Mouse (Mus musculus): ENCODE measurements around the gene Gnb1l. TPM values are rescaled to one million over a fixed set of nuclear protein-coding genes. Genes with fewer than 3 reads are reported as not detected.
A peak's percentile ranks its signal among the peaks of the same experiment; 100 is the strongest.

Gnb1l gene
- polyA plus RNA-seq, 1 experiment from 2014 or later, result 19.4 TPM

DNA sequence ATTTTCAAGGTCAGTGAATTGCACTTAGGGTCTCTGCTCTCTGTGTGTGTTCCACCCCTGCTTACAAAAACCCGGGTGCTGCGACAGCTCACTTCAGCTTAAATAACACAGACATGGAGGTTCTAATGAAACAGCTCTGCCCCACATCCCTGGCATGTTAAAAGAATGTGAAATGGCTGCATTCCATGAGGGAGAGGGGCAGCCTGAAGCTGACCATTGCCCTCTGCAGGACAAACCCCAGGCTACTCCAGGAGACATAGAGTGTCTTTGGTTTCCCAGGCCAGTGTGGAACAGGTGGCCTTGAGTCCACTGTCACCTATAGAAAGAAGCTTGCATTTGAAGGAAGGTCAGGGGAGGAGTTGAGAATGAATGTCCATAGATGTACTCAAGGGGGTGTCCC is 81.9 kb downstream of the Gnb1l start:
- WGBS, result 18% methylated on average over 2 of the region's 2 CpGs
- Histone ChIP-seq H3K36me3 (no peaks in the 10 kb centered on the region), H3K9ac (replicated peaks) (no peak overlapping the region), H3K4me1 (replicated peaks) (peaks cover 26% of the 10 kb centered on the region), H3K27me3 (peaks cover 87% of the 10 kb centered on the region), H3K4me3 (replicated peaks) (no peak overlapping the region), H3K4me2 (no peak overlapping the region), H3K9me3 (no peaks in the 10 kb centered on the region), H3K27ac (no peak overlapping the region)
- ATAC-seq (ENCODE audit: insufficient number of reproducible peaks, insufficient read depth, low FRiP score, low TSS enrichment, low read depth), result no peak

DNA sequence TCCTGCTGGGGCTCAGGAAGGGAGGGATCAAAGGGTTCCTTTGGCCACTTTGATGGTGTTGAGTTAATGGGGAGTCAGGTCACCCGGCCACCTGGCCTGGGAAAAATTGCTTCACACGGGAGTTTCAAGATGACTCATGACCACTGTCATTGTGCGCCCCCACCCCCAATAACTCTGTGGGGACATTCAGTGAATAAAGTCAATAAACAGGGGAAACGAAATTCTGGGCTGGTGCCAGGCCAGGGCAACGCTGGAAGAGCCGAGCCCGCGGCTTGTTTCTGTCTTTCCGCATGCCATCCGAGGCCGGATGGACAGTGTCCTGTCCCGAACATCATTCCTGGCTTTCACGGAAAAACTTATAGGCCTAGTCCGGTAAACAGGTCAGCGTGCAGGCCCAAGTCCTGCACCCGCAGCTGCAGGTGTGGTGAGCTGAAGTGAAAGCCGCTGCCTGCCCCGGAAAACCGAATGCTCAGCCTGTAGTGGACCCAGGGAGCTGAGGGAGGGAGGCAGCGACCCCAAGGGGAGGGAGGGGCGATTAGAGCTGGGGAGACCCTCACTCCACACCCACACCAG is 82.6 kb downstream of the Gnb1l start:
- H3K4me3 ChIP-seq (replicated peaks), result peak overlapping the region; percentile 39
- H3K4me1 ChIP-seq (replicated peaks), result peaks cover 33% of the 10 kb centered on the region
- WGBS, result 4% methylated on average over 21 of the region's 21 CpGs
- H3K9me3 ChIP-seq, result no peaks in the 10 kb centered on the region
- peak overlapping the region; percentile 62 for H3K4me2 ChIP-seq
- no peak for ATAC-seq (ENCODE audit: insufficient number of reproducible peaks, insufficient read depth, low FRiP score, low TSS enrichment, low read depth)
- H3K27ac ChIP-seq, result no peak overlapping the region
- H3K36me3 ChIP-seq, result no peaks in the 10 kb centered on the region
- H3K27me3 ChIP-seq, result peaks cover 92% of the 10 kb centered on the region
- peak overlapping the region; percentile 48; the same call in 1 of the 2 replicates for H3K9ac ChIP-seq (replicated peaks)

DNA sequence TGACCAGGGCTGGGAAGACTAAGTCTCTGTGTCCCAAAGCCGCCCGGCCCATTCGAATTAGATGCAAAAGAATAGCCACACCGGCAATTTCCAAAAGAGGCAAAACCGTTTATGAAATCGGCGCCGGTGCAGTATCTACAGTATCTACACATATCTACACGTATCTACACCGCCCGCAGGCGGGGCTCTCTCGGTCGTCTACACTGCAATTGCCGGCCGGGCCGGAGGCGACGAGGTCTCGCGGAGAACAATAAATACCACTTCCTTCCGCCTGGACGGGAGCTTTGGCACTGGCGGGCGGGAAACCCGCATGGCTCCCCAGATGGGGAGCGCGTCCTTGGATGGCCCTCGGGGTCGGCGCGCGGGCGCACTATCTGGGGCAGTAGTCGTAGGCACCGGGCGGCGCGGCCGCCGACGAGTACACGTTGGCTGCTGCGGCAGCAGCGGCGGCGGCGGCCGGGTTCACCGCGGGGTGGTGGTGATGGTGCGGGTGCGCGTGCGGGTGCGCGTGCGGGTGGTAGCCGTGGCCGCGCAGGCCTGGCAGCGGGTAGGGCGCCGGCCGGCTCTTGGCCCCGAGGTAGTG is 83.2 kb downstream of the Gnb1l start:
- H3K27ac ChIP-seq, result no peak overlapping the region
- H3K36me3 ChIP-seq, result no peaks in the 10 kb centered on the region
- H3K9me3 ChIP-seq, result no peaks in the 10 kb centered on the region
- peaks cover 39% of the 10 kb centered on the region for H3K4me1 ChIP-seq (replicated peaks)
- peak overlapping the region; percentile 62 for H3K4me2 ChIP-seq
- H3K9ac ChIP-seq (replicated peaks), result peak overlapping the region; percentile 48; the same call in 1 of the 2 replicates
- peak overlapping the region; percentile 39 for H3K4me3 ChIP-seq (replicated peaks)
- peaks cover 95% of the 10 kb centered on the region for H3K27me3 ChIP-seq
- 1% methylated on average over 66 of the region's 66 CpGs for WGBS
- ATAC-seq (ENCODE audit: insufficient number of reproducible peaks, insufficient read depth, low FRiP score, low TSS enrichment, low read depth), result no peak

DNA sequence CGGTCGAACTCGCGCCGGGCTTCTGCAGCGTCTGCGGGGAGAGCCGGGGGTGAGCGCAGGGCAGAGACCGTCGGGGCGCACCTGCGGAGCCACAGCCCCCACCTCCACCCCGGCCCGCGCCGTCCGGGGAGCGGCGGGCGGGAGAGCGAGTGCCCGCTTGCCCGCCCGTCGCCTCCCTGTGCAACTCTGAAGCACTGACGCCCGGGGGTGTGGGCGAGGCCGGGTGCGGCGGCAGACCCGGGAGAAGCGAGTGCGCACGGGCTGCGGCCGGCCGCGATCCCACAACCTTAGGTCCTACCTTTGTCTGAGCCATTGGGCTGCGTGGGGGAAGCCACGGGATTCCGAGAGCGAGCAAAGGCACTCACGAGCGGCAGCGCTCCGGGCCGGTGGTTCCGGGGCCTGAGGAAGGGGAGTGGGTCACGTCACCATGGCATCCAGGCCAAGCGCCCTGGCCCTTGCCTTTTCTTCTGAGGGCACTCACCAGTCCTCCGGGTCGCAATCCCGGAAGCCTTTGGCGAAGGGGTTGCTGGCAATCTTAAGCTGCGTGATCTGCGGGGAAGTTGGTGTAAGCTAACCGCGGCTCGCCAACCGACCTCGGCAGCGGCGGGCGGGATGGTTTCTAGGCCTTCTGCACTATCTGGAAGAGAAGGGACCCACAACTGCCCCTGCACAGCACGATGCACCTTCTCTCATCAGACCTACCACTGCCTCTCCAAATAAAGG is 84.1 kb downstream of the Gnb1l start:
- no peak for ATAC-seq (ENCODE audit: insufficient number of reproducible peaks, insufficient read depth, low FRiP score, low TSS enrichment, low read depth)
- Histone ChIP-seq H3K4me1 (replicated peaks) (peaks cover 40% of the 10 kb centered on the region), H3K4me2 (peak overlapping the region; percentile 62), H3K27ac (no peak overlapping the region), H3K9ac (replicated peaks) (peak overlapping the region; percentile 48; the same call in 1 of the 2 replicates), H3K27me3 (peaks cover 95% of the 10 kb centered on the region), H3K4me3 (replicated peaks) (peak overlapping the region; percentile 39), H3K9me3 (no peaks in the 10 kb centered on the region), H3K36me3 (no peaks in the 10 kb centered on the region)
- WGBS, result 2% methylated on average over 66 of the region's 67 CpGs

DNA sequence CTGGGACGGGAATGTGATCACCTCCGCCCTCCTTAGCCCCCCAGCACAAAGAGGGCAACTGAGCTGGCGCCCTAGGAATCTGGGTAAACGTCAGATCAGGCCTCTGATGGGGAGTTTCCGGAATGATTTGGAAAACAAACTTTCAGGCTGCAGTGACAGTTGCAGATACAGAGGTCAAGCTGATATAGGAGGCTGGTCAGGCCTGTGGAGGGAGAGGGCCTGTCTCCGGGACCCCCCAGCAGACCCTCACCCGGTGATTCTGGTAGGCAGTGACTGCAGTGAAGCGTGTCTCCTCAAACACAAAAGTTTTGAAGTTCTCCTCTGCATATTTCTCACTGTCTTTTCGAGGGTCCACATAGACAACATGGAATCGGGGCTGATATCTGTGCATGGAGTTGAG is 84.7 kb downstream of the Gnb1l start:
- Histone ChIP-seq H3K4me2 (peak overlapping the region; percentile 62; the same call in 1 of the 2 replicates), H3K4me3 (replicated peaks) (peak overlapping the region; percentile 4; the same call in 1 of the 2 replicates), H3K9me3 (no peaks in the 10 kb centered on the region), H3K27ac (no peak overlapping the region), H3K4me1 (replicated peaks) (peaks cover 40% of the 10 kb centered on the region), H3K36me3 (no peaks in the 10 kb centered on the region), H3K27me3 (peaks cover 95% of the 10 kb centered on the region), H3K9ac (replicated peaks) (no peak overlapping the region)
- ATAC-seq (ENCODE audit: insufficient number of reproducible peaks, insufficient read depth, low FRiP score, low TSS enrichment, low read depth), result no peak
- WGBS, result 14% methylated on average over 10 of the region's 10 CpGs

DNA sequence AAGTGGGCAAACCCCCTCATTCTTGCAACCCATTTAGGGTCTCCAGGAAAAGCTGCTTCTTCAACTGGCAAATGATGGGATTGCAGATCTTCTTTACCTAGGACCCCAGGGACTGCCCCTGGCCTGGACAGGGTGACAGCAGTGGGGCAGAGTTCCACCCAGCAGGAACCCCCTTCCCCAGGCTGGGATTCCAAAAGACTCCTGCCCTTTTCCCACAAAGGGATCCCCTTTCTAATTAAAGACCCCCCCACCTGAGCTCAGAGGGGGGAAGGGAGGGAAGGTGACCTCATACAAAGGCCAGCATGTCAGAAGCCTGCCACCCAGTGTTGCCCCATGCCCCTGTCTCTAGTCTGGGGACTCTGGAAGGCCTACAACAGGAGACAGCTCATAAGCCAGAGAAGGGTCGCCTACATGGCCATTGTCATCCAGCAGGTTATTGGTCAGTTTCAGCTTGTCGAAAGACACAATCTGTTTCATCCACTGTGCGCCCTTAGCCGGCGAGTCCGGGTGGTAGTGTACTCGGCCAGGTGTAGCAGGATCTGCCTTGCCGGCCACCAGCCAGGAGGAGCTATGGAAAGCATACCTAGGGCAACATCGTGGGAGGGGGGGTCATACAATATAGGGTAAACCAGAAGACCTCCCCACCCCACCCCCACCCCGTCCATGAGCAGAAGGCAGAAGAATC is 85.3 kb downstream of the Gnb1l start:
- no peak for ATAC-seq (ENCODE audit: insufficient number of reproducible peaks, insufficient read depth, low FRiP score, low TSS enrichment, low read depth)
- H3K36me3 ChIP-seq, result no peaks in the 10 kb centered on the region
- WGBS, result 13% methylated on average over 10 of the region's 10 CpGs
- H3K27me3 ChIP-seq, result peaks cover 95% of the 10 kb centered on the region
- H3K4me2 ChIP-seq, result peak overlapping the region; percentile 75; the same call in 1 of the 2 replicates
- no peak overlapping the region for H3K27ac ChIP-seq
- H3K4me1 ChIP-seq (replicated peaks), result peaks cover 44% of the 10 kb centered on the region
- no peaks in the 10 kb centered on the region for H3K9me3 ChIP-seq
- H3K9ac ChIP-seq (replicated peaks), result no peak overlapping the region
- peak overlapping the region; percentile 51; the same call in 1 of the 2 replicates for H3K4me3 ChIP-seq (replicated peaks)

DNA sequence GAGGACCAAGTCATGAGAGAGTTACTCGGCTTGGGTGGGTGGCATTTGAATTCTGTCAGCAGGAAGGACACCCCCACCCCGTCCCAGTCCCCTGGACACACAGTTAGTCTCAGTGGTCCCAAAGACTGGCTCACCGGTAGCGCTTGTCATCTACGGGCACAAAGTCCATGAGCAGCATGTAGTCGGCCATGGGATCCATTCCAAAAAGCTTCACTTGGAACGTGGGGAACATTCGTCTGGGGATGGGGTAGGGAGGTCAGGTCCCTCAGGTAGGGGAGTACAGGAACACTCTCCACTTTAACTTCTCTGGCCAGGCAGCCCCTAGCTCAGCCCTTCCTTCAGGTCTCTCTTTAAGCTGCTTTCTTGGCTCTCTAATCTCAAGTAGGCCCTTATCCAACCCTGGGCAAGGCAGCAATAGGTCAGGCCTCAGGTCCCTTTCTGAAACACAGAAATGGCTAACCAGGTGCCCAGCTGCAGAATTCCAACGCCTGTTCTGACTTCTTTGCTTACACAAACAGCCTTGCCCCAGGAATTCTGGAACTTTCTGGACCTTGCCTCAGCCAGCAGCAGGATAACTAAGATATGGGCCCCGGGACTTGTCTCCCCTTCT is 86.5 kb downstream of the Gnb1l start:
- ATAC-seq (ENCODE audit: insufficient number of reproducible peaks, insufficient read depth, low FRiP score, low TSS enrichment, low read depth), result no peak
- H3K27ac ChIP-seq, result no peak overlapping the region
- no peaks in the 10 kb centered on the region for H3K36me3 ChIP-seq
- 16% methylated on average over 10 of the region's 10 CpGs for WGBS
- H3K9ac ChIP-seq (replicated peaks), result no peak overlapping the region
- H3K4me3 ChIP-seq (replicated peaks), result peak overlapping the region; percentile 51
- peak overlapping the region; percentile 75 for H3K4me2 ChIP-seq
- no peaks in the 10 kb centered on the region for H3K9me3 ChIP-seq
- H3K4me1 ChIP-seq (replicated peaks), result peaks cover 46% of the 10 kb centered on the region
- peaks cover 98% of the 10 kb centered on the region for H3K27me3 ChIP-seq

DNA sequence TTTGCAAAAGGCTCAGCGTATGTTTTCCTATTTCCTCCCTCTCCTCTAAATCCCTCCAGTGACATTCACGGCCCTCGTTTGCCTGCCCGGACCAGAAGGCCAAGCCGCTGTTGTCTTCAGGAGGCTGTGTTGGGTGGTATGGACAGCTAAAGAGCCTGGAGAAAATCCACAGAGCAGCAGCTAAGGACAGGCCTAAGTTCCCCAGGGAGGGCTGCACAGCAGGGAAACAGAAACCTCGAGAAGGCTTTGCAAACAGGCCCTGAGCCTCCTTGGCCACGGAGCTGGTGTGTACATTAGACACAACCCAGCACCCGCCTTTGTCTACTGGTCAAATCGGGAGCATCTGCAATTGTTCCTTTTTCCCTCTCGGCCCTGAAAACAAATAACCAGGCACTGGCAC is 87.2 kb downstream of the Gnb1l start:
- H3K4me2 ChIP-seq, result peak overlapping the region; percentile 75
- 4% methylated on average over 10 of the region's 10 CpGs for WGBS
- peak overlapping the region; percentile 66 for H3K9ac ChIP-seq (replicated peaks)
- ATAC-seq (ENCODE audit: insufficient number of reproducible peaks, insufficient read depth, low FRiP score, low TSS enrichment, low read depth), result no peak
- no peaks in the 10 kb centered on the region for H3K36me3 ChIP-seq
- peak overlapping the region; percentile 51 for H3K4me3 ChIP-seq (replicated peaks)
- peaks cover 98% of the 10 kb centered on the region for H3K27me3 ChIP-seq
- no peak overlapping the region for H3K27ac ChIP-seq
- peaks cover 53% of the 10 kb centered on the region for H3K4me1 ChIP-seq (replicated peaks)
- no peaks in the 10 kb centered on the region for H3K9me3 ChIP-seq

DNA sequence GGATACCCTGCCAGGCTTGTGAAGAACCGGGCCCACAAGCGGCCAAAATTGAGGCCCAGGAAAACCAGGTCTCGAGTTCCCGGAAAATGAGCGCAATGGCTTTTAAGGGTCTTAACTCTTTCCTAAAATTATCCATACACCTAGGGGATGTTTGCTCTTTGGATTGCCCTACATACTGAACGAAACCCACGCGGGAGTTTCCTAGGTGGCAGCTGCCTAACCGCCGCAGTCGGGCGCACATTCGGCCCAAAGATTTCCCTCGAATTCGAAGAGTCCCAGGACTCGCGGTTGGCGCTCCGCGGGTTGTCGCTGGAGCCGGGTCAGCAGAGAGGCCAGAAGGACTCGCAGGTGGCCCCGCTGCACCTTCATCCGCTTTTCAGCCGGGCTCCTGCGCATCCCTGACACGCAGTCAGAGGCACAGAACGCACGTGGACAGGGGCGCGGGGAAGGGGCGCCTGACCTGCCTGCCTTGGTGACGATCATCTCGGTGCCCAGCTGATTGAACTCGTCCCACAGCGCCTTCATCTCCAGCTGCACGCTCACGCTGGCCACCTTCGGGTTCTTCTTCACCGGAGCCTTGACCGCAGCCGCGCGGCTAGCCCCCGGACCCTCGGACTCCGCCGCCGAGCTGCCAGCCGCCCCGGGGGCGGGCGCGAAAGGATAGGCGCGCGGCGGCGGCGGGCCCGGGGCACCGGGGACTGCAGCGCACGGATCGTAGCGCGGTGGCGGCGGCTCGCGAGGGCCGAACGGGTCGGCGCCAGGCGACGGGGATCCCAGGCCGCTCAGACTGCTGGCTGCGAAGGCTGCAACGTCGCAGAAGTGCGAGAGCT is 87.8 kb downstream of the Gnb1l start:
- Histone ChIP-seq H3K9me3 (no peaks in the 10 kb centered on the region), H3K27ac (0 out of 2 replicates have a peak overlapping the region, but pooled peaks have one; percentile 17), H3K4me2 (peak overlapping the region; percentile 75), H3K4me1 (replicated peaks) (peaks cover 55% of the 10 kb centered on the region), H3K36me3 (no peaks in the 10 kb centered on the region), H3K9ac (replicated peaks) (peak overlapping the region; percentile 66), H3K4me3 (replicated peaks) (peak overlapping the region; percentile 51), H3K27me3 (peaks cover 98% of the 10 kb centered on the region)
- 1% methylated on average over 83 of the region's 83 CpGs for WGBS
- no peak for ATAC-seq (ENCODE audit: insufficient number of reproducible peaks, insufficient read depth, low FRiP score, low TSS enrichment, low read depth)

DNA sequence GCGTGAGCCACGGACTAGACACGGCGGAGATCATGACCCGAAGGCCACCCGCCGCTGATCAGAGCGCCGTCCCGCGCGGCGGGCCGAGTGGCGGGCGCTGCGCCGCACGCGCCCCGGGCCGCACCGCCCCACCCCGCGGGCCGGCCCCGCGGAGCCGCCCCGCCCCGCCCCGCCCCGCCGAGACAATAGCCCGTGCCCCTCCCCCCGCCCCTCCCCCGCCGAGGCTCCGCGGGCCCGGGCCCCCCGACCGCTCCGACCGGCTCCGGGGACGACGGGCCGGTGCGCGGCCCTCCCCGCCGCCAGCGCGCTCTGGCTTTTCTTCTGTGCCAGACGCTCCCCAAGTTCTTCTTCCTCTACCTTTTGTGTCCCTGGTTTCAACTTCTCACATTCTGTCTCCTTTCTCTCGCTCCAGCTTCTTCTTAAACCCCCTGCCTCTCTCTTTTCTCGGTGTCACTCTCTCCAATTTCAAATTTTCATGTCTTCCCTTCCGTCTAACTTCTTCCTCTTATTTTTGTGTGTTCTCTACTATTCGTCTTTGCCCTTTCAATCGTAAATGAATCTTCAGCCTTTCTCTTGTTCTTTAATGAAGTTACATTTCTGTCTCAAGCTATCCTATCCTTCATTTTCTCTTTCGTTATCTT is 88.5 kb downstream of the Gnb1l start:
- H3K27ac ChIP-seq, result no peak overlapping the region
- peaks cover 55% of the 10 kb centered on the region for H3K4me1 ChIP-seq (replicated peaks)
- no peaks in the 10 kb centered on the region for H3K36me3 ChIP-seq
- H3K9me3 ChIP-seq, result no peaks in the 10 kb centered on the region
- WGBS, result 1% methylated on average over 33 of the region's 62 CpGs
- H3K4me3 ChIP-seq (replicated peaks), result peak overlapping the region; percentile 51
- ATAC-seq (ENCODE audit: insufficient number of reproducible peaks, insufficient read depth, low FRiP score, low TSS enrichment, low read depth), result no peak
- peaks cover 98% of the 10 kb centered on the region for H3K27me3 ChIP-seq
- peak overlapping the region; percentile 75 for H3K4me2 ChIP-seq
- peak overlapping the region; percentile 66 for H3K9ac ChIP-seq (replicated peaks)

Measured in limb, embryonic 12.5 days (tissue).